Mouse (Mus musculus): Measurements from ENCODE around the gene Pcsk5. TPM values are rescaled to one million over a fixed set of nuclear protein-coding genes. Genes with fewer than 3 reads are reported as not detected.

Gene Pcsk5
- polyA plus RNA-seq (2016; fragmentation: Nextera tagmentation; extraction: Ambion mirVana): 33.0 and 38.4 TPM in 2 replicates

DNA sequence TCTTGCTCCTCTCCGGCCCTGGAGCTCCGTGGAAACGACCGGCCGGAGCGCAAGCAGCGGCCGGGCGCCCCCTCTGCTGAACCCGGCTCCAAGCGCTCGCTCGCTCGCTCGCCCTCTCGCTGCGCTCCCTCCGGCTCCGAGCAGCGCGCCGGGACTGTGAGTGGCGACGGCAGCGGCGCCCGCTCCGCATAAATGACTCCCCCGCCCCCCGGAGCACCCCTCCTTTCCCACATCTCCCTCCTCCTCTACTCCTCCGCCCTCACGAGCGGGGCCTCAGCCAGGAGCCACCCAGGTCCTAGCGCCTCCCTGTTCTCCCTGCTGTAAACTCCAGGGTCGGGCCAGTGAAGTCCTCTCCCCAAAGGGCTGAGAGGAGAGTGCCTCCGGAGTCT, at the start of gene Pcsk5:
Gene Pcsk5, minus strand, starts transcription at position 162 of the 389 bp plus-strand sequence.
- Histone ChIP-seq H3K9ac (peak within 1 kb of the TSS; percentile 87), H3K27me3 (no peaks in the 10 kb centered on the region), H3K4me2 (replicated peaks) (peak within 1 kb of the TSS; percentile 88), H3K27ac (peak within 1 kb of the TSS; percentile 94), H3K4me3 (peak within 1 kb of the TSS; percentile 69), H3K36me3 (no peaks in the 10 kb centered on the region), H3K9me3 (no peaks in the 10 kb centered on the region), H3K4me1 (peaks cover 15% of the 10 kb centered on the region; the same call in 1 of the 2 replicates)
- under 1% methylated on average over 34 of the region's 36 CpGs for WGBS
- ATAC-seq (ENCODE audit: insufficient number of reproducible peaks, insufficient read depth, low FRiP score, low TSS enrichment): peak; percentile 92

DNA sequence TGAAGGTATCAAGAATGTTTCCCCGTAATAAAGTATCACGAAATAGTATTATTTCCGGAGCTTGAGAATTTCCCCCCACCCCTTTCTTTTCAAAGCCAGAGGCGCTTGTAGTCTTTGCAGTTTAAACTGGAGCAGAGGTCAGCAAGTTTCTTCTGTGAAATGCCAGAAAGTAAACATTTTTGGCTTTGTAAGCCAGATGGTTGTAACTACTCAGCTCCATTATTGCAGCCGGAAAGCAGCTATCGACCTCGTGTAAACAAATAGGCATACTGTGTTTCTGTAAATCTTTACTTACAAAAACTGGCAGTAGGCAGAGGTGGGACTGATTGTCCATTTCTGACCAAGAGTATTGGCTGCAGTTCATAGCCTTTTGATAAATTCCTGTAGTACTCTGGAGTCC, 38.4 kb upstream of the Pcsk5 start:
- H3K27ac ChIP-seq: no peak overlapping the region
- ATAC-seq (ENCODE audit: insufficient number of reproducible peaks, insufficient read depth, low FRiP score, low TSS enrichment): no peak
- H3K27me3 ChIP-seq: no peaks in the 10 kb centered on the region
- H3K9ac ChIP-seq: no peak overlapping the region
- 45% methylated on average over 7 of the region's 7 CpGs for WGBS
- H3K4me1 ChIP-seq: peaks cover 8% of the 10 kb centered on the region
- no peaks in the 10 kb centered on the region for H3K36me3 ChIP-seq
- H3K4me2 ChIP-seq (replicated peaks): no peak overlapping the region
- H3K9me3 ChIP-seq: no peaks in the 10 kb centered on the region
- no peak overlapping the region for H3K4me3 ChIP-seq

DNA sequence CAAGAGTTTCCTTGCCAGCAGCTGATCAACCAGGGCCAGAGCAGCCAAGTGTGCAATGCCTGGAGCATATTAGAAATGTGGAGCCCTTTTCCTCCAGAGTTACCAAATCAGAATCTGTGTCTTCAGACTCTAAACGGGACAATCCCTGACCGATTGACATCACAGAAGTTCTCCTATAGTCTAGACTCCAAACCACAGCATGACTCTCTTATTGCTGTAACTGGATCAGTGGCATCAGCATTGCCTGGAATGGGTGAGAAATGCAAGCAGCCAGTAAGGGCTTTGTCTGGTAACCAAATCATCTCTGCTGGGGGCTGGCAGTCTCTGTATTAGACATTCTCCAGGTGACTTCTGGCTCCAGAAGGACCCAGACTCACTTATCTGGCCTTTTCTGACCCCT, 37.0 kb upstream of the Pcsk5 start:
- Histone ChIP-seq H3K4me3 (no peak overlapping the region), H3K4me2 (replicated peaks) (no peak overlapping the region), H3K9ac (no peak overlapping the region), H3K4me1 (peaks cover 8% of the 10 kb centered on the region), H3K9me3 (no peaks in the 10 kb centered on the region), H3K36me3 (no peaks in the 10 kb centered on the region), H3K27me3 (no peaks in the 10 kb centered on the region), H3K27ac (peak overlapping the region; percentile 11; the same call in 1 of the 2 replicates)
- ATAC-seq (ENCODE audit: insufficient number of reproducible peaks, insufficient read depth, low FRiP score, low TSS enrichment): no peak
- 39% methylated on average over 2 of the region's 2 CpGs for WGBS

DNA sequence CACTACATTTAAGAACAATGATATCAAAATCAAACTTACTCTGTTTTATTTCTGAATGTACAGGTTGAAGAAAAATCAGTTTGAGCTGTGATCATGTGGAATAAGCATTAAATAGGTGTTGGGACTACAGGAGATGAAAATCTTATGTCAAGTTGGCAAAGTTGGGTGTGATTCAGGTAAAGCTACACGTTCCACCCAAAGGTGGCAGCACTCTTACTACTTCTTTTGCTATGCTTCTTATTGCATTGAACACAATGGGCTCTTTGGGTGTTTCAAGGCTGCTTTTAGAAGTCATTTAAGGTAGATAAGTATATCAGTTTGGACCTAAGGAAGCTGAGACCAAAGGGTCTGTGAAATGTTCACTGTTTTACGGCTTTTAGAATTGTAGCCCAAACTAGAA, 36.3 kb upstream of the Pcsk5 start:
- H3K4me2 ChIP-seq (replicated peaks): no peak overlapping the region
- no peak for ATAC-seq (ENCODE audit: insufficient number of reproducible peaks, insufficient read depth, low FRiP score, low TSS enrichment)
- no peaks in the 10 kb centered on the region for H3K27me3 ChIP-seq
- no peak overlapping the region for H3K27ac ChIP-seq
- no peak overlapping the region for H3K9ac ChIP-seq
- H3K36me3 ChIP-seq: no peaks in the 10 kb centered on the region
- 54% methylated on average over 2 of the region's 2 CpGs for WGBS
- peaks cover 8% of the 10 kb centered on the region for H3K4me1 ChIP-seq
- no peaks in the 10 kb centered on the region for H3K9me3 ChIP-seq
- H3K4me3 ChIP-seq: no peak overlapping the region

DNA sequence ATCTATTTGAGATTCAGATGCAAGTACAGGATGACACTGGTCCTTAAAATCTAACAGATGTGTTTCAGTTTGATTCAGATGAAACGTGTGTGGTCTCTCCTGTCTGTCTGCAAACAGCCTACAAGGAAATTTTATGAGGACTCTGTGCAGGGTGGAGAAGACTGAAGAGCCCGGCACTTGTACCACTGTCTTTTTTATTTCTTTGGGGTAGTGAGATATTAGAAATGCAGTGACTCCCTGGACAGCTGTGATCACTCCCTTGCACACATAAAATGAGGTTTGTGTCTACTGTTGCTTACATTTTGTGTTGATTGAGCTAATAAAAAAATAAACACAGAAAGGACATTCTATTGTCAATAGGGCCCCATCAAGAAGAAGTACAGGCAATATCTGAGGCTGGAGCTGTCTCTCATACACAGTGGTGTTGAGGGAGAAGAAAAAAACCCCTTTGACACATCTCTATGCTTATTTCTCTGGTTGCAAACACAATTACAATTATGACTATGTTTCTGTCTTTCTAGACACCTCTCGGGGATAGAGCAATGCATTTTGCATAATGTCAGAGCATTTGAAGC, 29.0 kb upstream of the Pcsk5 start:
- Histone ChIP-seq H3K4me1 (no peaks in the 10 kb centered on the region), H3K4me2 (replicated peaks) (no peak overlapping the region), H3K27me3 (no peaks in the 10 kb centered on the region), H3K9ac (no peak overlapping the region), H3K9me3 (no peaks in the 10 kb centered on the region), H3K4me3 (no peak overlapping the region), H3K36me3 (no peaks in the 10 kb centered on the region), H3K27ac (no peak overlapping the region)
- ATAC-seq (ENCODE audit: insufficient number of reproducible peaks, insufficient read depth, low FRiP score, low TSS enrichment): no peak
- 75% methylated on average over 3 of the region's 3 CpGs for WGBS

DNA sequence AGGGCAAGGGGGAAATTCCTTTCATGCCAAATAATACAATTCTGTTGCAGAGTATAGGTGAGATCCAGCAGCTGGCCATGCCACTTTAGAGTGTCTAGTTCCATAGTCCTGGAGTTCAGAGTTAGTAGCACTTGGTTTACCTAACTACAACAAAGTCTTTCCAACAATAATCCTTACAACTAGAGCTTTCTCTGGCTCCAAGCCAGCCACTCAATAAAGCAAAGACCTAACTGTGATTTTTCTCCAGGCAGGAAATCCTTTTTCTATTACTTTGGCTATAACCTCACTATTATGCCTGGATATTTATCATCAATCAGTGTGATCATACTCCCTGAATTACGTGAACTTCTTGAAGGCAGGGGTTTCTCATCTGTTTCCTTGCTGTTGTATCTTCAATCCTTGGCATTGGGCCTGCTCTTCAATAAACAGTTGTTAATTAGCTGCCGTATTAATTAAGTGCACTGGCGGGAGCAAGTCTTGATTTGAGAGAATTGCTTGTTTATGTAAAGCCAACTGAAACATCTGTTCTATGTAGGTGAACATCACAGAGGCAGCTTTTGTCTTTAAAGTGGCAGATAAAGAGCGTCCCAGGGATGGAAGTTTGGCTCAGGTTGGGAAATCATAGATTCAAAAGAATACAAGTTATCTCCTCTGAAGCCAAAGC, 23.1 kb upstream of the Pcsk5 start:
- ATAC-seq (ENCODE audit: insufficient number of reproducible peaks, insufficient read depth, low FRiP score, low TSS enrichment): no peak
- no peaks in the 10 kb centered on the region for H3K4me1 ChIP-seq
- H3K27me3 ChIP-seq: no peaks in the 10 kb centered on the region
- 55% methylated on average over 4 of the region's 4 CpGs for WGBS
- no peak overlapping the region for H3K27ac ChIP-seq
- H3K4me3 ChIP-seq: no peak overlapping the region
- no peaks in the 10 kb centered on the region for H3K36me3 ChIP-seq
- no peaks in the 10 kb centered on the region for H3K9me3 ChIP-seq
- H3K4me2 ChIP-seq (replicated peaks): no peak overlapping the region
- H3K9ac ChIP-seq: no peak overlapping the region

DNA sequence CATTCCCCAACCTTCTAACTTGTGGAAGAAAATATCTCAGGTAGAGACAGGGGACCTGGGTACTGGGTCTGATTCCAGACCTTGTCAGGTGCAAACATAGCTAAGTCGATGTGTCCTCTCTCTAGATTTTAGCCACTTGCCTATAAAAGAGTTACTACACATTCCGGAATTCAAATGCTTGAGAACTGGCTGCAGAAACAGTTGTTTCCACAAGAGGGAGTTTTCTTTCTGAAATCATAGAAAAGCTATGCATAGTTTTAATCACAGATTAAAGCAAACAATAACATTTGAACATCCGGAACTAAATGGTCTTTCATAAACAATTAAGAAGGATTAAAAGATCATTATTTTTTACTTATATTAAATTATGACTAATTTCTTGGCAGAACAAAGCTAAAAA, 19.3 kb upstream of the Pcsk5 start:
- no peak overlapping the region for H3K27ac ChIP-seq
- H3K4me3 ChIP-seq: no peak overlapping the region
- no peak overlapping the region for H3K9ac ChIP-seq
- H3K9me3 ChIP-seq: no peaks in the 10 kb centered on the region
- no peaks in the 10 kb centered on the region for H3K36me3 ChIP-seq
- WGBS: 72% methylated on average over 3 of the region's 3 CpGs
- no peaks in the 10 kb centered on the region for H3K27me3 ChIP-seq
- no peaks in the 10 kb centered on the region for H3K4me1 ChIP-seq
- ATAC-seq (ENCODE audit: insufficient number of reproducible peaks, insufficient read depth, low FRiP score, low TSS enrichment): no peak
- no peak overlapping the region for H3K4me2 ChIP-seq (replicated peaks)

DNA sequence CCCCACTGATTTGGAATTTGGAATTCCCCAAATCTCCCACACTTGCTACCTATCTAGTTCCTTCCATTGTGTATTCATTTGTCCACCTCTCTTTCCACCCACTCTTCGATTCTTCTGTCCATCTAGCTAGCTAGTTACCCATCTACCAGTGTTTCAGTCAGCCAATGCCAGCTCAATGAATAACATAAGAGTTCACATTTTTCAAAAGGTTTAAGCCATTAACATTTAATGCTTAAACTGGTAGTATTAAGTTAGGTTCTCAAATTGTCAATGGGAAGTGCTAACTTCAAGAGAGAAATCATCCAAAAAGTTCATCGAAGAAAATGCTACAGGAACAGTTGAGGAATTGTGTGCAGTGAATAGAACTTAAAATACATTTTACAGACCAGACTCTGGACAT, 11.0 kb upstream of the Pcsk5 start:
- no peaks in the 10 kb centered on the region for H3K27me3 ChIP-seq
- H3K36me3 ChIP-seq: no peaks in the 10 kb centered on the region
- H3K9me3 ChIP-seq: no peaks in the 10 kb centered on the region
- no peak overlapping the region for H3K4me3 ChIP-seq
- no peak for ATAC-seq (ENCODE audit: insufficient number of reproducible peaks, insufficient read depth, low FRiP score, low TSS enrichment)
- H3K9ac ChIP-seq: no peak overlapping the region
- WGBS: 87% methylated on average over 2 of the region's 2 CpGs
- H3K27ac ChIP-seq: no peak overlapping the region
- no peak overlapping the region for H3K4me2 ChIP-seq (replicated peaks)
- H3K4me1 ChIP-seq: no peaks in the 10 kb centered on the region

DNA sequence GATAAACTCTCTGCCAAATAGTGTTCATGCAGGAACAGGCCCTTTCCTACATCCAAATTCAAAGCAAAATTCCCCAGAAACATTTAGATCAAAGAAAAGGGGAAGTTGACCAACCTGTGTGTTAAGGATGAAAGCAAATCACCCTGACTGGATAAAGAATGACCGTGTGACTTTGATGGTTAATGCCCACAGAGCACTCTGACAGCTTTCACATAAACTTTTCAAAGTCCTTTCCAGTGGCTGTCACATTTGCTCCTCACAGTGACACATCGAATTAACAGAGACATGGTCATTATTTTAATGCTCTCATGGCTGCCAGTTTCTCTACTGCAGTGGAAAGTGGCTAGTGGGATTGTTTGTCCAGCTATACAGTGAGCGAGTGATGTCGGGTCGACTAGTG, 8.5 kb upstream of the Pcsk5 start:
- no peaks in the 10 kb centered on the region for H3K36me3 ChIP-seq

DNA sequence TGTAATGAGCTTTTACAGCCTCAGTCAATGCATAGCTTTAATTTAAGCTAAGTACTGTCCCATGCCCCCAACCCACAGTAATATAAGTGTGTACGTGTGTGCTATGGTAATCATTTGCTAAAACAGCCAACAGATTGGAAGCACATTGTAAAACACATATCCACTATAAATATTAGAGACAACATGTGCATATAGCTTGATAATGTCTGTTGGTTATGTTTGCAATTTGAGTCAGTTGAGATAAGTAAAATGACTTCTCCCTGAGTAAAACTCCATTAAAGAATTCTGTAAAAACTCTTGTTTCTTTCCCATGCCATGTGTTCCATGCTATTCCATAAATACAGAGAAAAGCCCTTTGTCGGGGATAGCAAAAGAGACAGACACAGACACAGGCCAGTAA, 4.2 kb upstream of the Pcsk5 start:
- Histone ChIP-seq H3K4me2 (replicated peaks) (no peak overlapping the region), H3K27me3 (no peaks in the 10 kb centered on the region), H3K27ac (no peak overlapping the region), H3K9ac (no peak overlapping the region), H3K36me3 (no peaks in the 10 kb centered on the region), H3K4me1 (no peaks in the 10 kb centered on the region), H3K4me3 (no peak overlapping the region), H3K9me3 (no peaks in the 10 kb centered on the region)
- no peak for ATAC-seq (ENCODE audit: insufficient number of reproducible peaks, insufficient read depth, low FRiP score, low TSS enrichment)
- 75% methylated on average over 2 of the region's 2 CpGs for WGBS

More for the DNA sequence above, 8.5 kb upstream of the Pcsk5 start:
- Histone ChIP-seq H3K4me2 (replicated peaks) (no peak overlapping the region), H3K9me3 (no peaks in the 10 kb centered on the region), H3K27ac (no peak overlapping the region), H3K9ac (no peak overlapping the region), H3K27me3 (no peaks in the 10 kb centered on the region), H3K4me3 (no peak overlapping the region), H3K4me1 (no peaks in the 10 kb centered on the region)
- ATAC-seq (ENCODE audit: insufficient number of reproducible peaks, insufficient read depth, low FRiP score, low TSS enrichment): no peak
- 71% methylated on average over 5 of the region's 5 CpGs for WGBS

DNA sequence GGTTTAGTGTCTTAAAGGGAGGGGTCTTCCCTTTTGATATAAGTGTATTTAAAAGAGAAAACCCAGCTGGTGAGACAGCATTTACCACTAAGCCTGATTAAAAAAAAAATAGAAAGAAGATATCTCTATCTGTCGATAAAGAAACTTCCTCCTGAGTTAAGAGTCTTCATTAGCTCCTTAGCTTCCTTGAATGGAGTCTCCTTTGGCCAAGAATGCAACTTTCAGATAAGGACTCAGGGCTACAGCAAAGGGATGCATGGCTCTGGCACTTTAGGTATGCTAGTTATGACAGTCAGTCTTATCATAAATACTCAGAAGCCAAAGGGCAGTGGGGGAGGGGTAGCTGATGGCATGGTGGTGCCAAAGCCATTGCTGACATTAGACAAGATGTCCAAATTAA, 2.4 kb upstream of the Pcsk5 start:
- H3K4me2 ChIP-seq (replicated peaks): no peak overlapping the region
- no peak for ATAC-seq (ENCODE audit: insufficient number of reproducible peaks, insufficient read depth, low FRiP score, low TSS enrichment)
- H3K4me1 ChIP-seq: 0 out of 2 replicates have a peak, but pooled peaks cover 3% of the 10 kb centered on the region
- H3K4me3 ChIP-seq: no peak overlapping the region
- H3K36me3 ChIP-seq: no peaks in the 10 kb centered on the region
- H3K9me3 ChIP-seq: no peaks in the 10 kb centered on the region
- H3K9ac ChIP-seq: no peak overlapping the region
- H3K27ac ChIP-seq: no peak overlapping the region
- no peaks in the 10 kb centered on the region for H3K27me3 ChIP-seq
- 93% methylated on average over 1 of the region's 1 CpGs for WGBS
